Mouse (Mus musculus): ENCODE measurements at regions not wholly inside any gene's neighbourhood (a gene's known extent, or its start where the extent isn't known, plus 50 kb on each side); places are given as distances from the start of the nearest gene placed in this dataset.

DNA sequence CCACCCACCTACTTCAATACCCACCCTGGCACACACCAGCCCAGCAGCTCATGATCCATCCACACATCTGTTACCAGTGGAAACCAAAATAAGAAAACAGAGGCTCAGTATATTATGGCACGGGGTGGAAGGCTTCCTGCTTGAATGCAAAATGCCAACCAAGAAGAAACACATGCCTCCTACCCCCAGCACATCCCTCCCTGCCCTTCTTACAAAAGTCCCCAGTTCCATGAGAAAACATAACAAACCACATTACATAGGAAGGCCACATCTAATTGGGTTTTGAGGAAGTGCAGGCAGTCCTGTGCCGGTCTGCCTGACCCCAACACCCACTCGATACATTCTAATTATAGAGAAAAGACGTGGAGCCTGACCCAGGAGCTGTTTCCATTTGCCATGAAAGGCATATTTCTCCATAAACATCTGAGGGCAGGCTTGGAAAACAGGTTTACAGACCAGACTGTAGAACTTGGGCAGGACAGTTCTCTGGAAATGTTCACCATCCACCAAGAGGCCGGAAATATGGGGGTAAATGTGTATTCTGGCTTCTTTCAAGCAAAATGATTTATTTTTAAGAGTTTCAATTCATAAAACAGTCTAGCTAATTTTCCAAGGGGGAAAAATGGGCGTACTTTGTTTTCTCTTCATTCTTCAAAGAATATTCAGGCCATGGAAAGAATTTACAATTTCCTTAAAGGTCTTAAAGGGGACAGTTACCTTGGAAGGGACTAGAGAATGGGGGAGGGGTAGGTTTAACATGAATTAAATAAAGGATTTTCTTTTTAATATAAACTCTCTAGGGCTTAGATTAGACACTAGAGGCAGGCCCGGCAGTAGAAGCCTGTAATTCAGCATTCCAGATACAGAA lies 104.8 kb upstream of the Armc2 start:
- TF ChIP-seq CTCF (IDR thresholded peaks at IDR 0.05; ENCODE audit: control insufficient read depth, insufficient read depth, low read length) (no peak), POLR2A (IDR thresholded peaks at IDR 0.05; ENCODE audit: borderline replicate concordance, control insufficient read depth, low read depth, low read length) (no peak)
